Mouse (Mus musculus): ENCODE results near the gene Mt4. TPM values are rescaled to one million over a fixed set of nuclear protein-coding genes. Genes with fewer than 3 reads are reported as not detected.

The Mt4 gene
- polyA plus RNA-seq, 1 experiment from 2014 or later = not detected

DNA sequence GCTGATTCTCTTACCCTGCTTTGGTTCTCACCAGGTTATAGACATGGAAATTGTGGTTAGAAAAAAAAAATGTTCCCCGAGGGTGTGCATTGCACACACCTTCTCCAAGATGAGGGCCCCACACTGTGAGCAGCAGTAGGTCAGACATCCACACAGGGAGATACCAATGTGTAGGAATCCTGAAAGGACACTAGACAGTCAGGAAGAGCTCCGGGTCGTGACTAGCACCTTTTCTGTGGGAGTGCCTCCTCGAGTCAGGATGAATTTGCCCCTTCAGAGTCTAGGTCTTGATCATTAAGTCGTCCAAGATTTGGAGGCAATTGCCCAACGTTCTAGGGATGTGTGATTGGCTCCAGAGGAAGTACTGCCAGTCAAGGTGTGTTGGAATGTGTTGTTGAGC, 48.8 kb downstream of the Mt4 start:
- Histone ChIP-seq H3K4me3 (ENCODE audit: low read length) (no peak overlapping the region), H3K9me3 (ENCODE audit: low read length) (no peaks in the 10 kb centered on the region), H3K27me3 (ENCODE audit: insufficient read depth, low read length) (peaks cover 40% of the 10 kb centered on the region), H3K27ac (ENCODE audit: low read length) (no peak overlapping the region), H3K36me3 (ENCODE audit: insufficient read depth, low read length) (no peaks in the 10 kb centered on the region), H3K4me1 (ENCODE audit: insufficient read depth, low read length) (peaks cover 32% of the 10 kb centered on the region), H3K4me2 (replicated peaks; ENCODE audit: low read depth, low read length) (no peak overlapping the region), H3K9ac (replicated peaks; ENCODE audit: low read length) (no peak overlapping the region)
- WGBS = 57% methylated on average over 6 of the region's 6 CpGs
- ATAC-seq (ENCODE audit: low FRiP score, low TSS enrichment) = no peak

DNA sequence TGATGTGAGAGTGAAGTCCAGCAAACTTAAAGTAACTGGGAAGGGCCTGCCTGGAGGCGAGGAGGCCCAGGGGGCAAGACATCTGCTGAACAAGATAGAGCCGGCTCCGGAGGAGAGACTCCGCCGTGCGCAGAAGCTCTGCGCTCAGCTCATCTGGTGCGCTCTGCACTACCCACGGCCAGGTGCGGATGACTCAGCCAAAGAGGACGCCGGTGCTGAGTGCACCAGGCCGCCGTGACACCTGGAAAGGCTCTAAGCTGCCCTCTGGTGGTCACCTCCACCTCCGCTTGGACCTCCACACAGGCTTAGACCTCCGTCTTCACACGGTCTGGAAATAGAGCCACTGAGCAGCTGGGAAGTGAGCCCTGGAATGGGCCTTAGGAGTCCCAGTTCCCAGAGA, 49.5 kb downstream of the Mt4 start:
- 3% methylated on average over 17 of the region's 17 CpGs for WGBS
- Histone ChIP-seq H3K9me3 (ENCODE audit: low read length) (no peaks in the 10 kb centered on the region), H3K4me2 (replicated peaks; ENCODE audit: low read depth, low read length) (peak overlapping the region; percentile 40), H3K27ac (ENCODE audit: low read length) (no peak overlapping the region), H3K36me3 (ENCODE audit: insufficient read depth, low read length) (no peaks in the 10 kb centered on the region), H3K27me3 (ENCODE audit: insufficient read depth, low read length) (peaks cover 38% of the 10 kb centered on the region), H3K4me3 (ENCODE audit: low read length) (peak overlapping the region; percentile 19; the same call in 1 of the 2 replicates), H3K4me1 (ENCODE audit: insufficient read depth, low read length) (peaks cover 40% of the 10 kb centered on the region), H3K9ac (replicated peaks; ENCODE audit: low read length) (peak overlapping the region; percentile 32; the same call in 1 of the 2 replicates)
- ATAC-seq (ENCODE audit: low FRiP score, low TSS enrichment) = peak; percentile 75

DNA sequence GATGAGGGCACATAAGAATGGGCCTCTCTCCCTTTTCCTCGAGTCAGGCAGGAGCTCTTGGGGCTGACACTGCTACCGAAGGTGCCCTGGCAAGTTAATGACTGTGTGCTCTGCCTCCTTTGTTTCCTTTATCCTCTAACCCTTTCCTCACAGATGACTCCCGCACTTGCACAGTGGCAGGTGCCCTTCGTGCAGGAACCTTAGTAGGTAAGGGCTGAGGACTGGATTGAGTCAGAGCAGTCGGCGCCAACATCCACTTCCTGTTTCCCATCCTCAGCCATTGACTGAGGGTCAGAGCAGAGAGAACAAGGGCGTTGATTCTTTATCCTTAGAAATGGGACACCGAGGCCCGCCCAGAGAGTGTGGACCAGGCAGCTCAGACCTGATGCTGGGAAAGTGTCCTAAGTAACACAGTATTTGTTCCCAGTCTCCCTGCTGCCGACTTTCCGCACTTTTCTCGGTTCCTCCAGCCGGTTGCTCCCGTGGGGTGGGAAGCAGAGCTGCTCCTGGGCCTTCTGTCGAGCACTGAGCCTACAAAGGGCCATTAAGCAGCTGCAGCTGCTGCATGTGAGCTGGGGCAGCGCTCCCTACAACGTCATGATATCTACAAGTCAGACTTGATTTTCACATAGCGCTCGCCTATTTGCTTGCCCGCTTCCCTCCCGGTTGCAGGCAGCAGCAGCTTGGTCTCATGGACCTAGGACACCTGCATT, 50.4 kb downstream of the Mt4 start:
- Histone ChIP-seq H3K4me1 (ENCODE audit: insufficient read depth, low read length) (peaks cover 40% of the 10 kb centered on the region), H3K9me3 (ENCODE audit: low read length) (no peaks in the 10 kb centered on the region), H3K27me3 (ENCODE audit: insufficient read depth, low read length) (peaks cover 36% of the 10 kb centered on the region), H3K4me3 (ENCODE audit: low read length) (no peak overlapping the region), H3K4me2 (replicated peaks; ENCODE audit: low read depth, low read length) (0 out of 2 replicates have a peak overlapping the region, but pooled peaks have one; percentile 3), H3K27ac (ENCODE audit: low read length) (no peak overlapping the region), H3K9ac (replicated peaks; ENCODE audit: low read length) (peak overlapping the region; percentile 20; the same call in 1 of the 2 replicates), H3K36me3 (ENCODE audit: insufficient read depth, low read length) (no peaks in the 10 kb centered on the region)
- 30% methylated on average over 21 of the region's 21 CpGs for WGBS
- ATAC-seq (ENCODE audit: low FRiP score, low TSS enrichment) = no peak

Other genes with a start within 250 kb of the Mt4 start
- 37.5 and 45.5 TPM in 2 replicates for gene Amfr, start 124.4 kb upstream of the Mt4 start, polyA plus RNA-seq (2015; fragmentation: Nextera tagmentation; extraction: Ambion mirVana)
- gene Nudt21, start 100.2 kb upstream of the Mt4 start, polyA plus RNA-seq (2015; fragmentation: Nextera tagmentation; extraction: Ambion mirVana) = 112 and 115 TPM in 2 replicates
- gene Ogfod1, start 100.0 kb upstream of the Mt4 start, polyA plus RNA-seq (2015; fragmentation: Nextera tagmentation; extraction: Ambion mirVana) = 11.3 and 12.7 TPM in 2 replicates
- gene Bbs2, start 38.3 kb upstream of the Mt4 start, polyA plus RNA-seq (2015; fragmentation: Nextera tagmentation; extraction: Ambion mirVana) = 13.5 and 15.6 TPM in 2 replicates
- gene Mt3, start 15.4 kb downstream of the Mt4 start, polyA plus RNA-seq (2015; fragmentation: Nextera tagmentation; extraction: Ambion mirVana) = 1.6 and 3.0 TPM in 2 replicates
- gene Mt2, start 35.5 kb downstream of the Mt4 start, polyA plus RNA-seq (2015; fragmentation: Nextera tagmentation; extraction: Ambion mirVana) = 143 and 167 TPM in 2 replicates
- 543 and 568 TPM in 2 replicates for gene Mt1, start 41.9 kb downstream of the Mt4 start, polyA plus RNA-seq (2015; fragmentation: Nextera tagmentation; extraction: Ambion mirVana)
- 92.3 and 94.2 TPM in 2 replicates for gene Nup93, start 77.4 kb downstream of the Mt4 start, polyA plus RNA-seq (2015; fragmentation: Nextera tagmentation; extraction: Ambion mirVana)
- gene Slc12a3, start 192.0 kb downstream of the Mt4 start, polyA plus RNA-seq (2015; fragmentation: Nextera tagmentation; extraction: Ambion mirVana) = 14.5 and 16.6 TPM in 2 replicates
- gene Herpud1, start 249.2 kb downstream of the Mt4 start, polyA plus RNA-seq (2015; fragmentation: Nextera tagmentation; extraction: Ambion mirVana) = 82.9 and 87.9 TPM in 2 replicates

Data from kidney, embryonic 16.5 days (tissue).